Mouse (Mus musculus): Measurements from ENCODE around the gene Fgfr2. TPM values are rescaled to one million over a fixed set of nuclear protein-coding genes. Genes with fewer than 3 reads are reported as not detected.

The Fgfr2 gene
- polyA plus RNA-seq, 1 experiment from 2014 or later = 67.0 TPM

GRCm38 (mm10) chr7:132761409-132761808 lies 361.7 kb downstream of the Fgfr2 start:
- Histone ChIP-seq H3K4me1 (replicated peaks) (peaks cover 24% of the 10 kb centered on the region; the same call in 1 of the 2 replicates), H3K9me3 (no peaks in the 10 kb centered on the region), H3K4me3 (replicated peaks) (no peak overlapping the region), H3K27me3 (replicated peaks) (no peaks in the 10 kb centered on the region), H3K36me3 (no peaks in the 10 kb centered on the region), H3K9ac (no peak overlapping the region), H3K27ac (no peak overlapping the region), H3K4me2 (replicated peaks) (no peak overlapping the region)
- WGBS = 83% methylated on average over 2 of the region's 2 CpGs
- ATAC-seq = no peak

GRCm38 (mm10) chr7:132760589-132761180 lies 362.5 kb downstream of the Fgfr2 start:
- Histone ChIP-seq H3K9ac (no peak overlapping the region), H3K4me3 (replicated peaks) (no peak overlapping the region), H3K27ac (no peak overlapping the region), H3K4me2 (replicated peaks) (no peak overlapping the region), H3K36me3 (no peaks in the 10 kb centered on the region), H3K27me3 (replicated peaks) (no peaks in the 10 kb centered on the region), H3K4me1 (replicated peaks) (peaks cover 23% of the 10 kb centered on the region; the same call in 1 of the 2 replicates), H3K9me3 (no peaks in the 10 kb centered on the region)
- ATAC-seq = no peak
- 96% methylated on average over 6 of the region's 6 CpGs for WGBS

- no peak overlapping the region for H3K9ac ChIP-seq
- peaks cover 27% of the 10 kb centered on the region for H3K4me1 ChIP-seq (replicated peaks)
- H3K36me3 ChIP-seq = no peaks in the 10 kb centered on the region
- no peak for ATAC-seq
- no peaks in the 10 kb centered on the region for H3K9me3 ChIP-seq
- no peaks in the 10 kb centered on the region for H3K27me3 ChIP-seq (replicated peaks)
- WGBS = 97% methylated on average over 6 of the region's 6 CpGs
- H3K4me2 ChIP-seq (replicated peaks) = no peak overlapping the region
- no peak overlapping the region for H3K4me3 ChIP-seq (replicated peaks)
- no peak overlapping the region for H3K27ac ChIP-seq
Measured at GRCm38 (mm10) chr7:132759926-132760325, 363.2 kb downstream of the Fgfr2 start.

- no peak overlapping the region for H3K4me3 ChIP-seq (replicated peaks)
- H3K36me3 ChIP-seq = no peaks in the 10 kb centered on the region
- H3K9ac ChIP-seq = no peak overlapping the region
- ATAC-seq = no peak
- H3K9me3 ChIP-seq = no peaks in the 10 kb centered on the region
- no peak overlapping the region for H3K27ac ChIP-seq
- H3K4me1 ChIP-seq (replicated peaks) = peaks cover 32% of the 10 kb centered on the region
- H3K4me2 ChIP-seq (replicated peaks) = no peak overlapping the region
- 94% methylated on average over 22 of the region's 22 CpGs for WGBS
- no peaks in the 10 kb centered on the region for H3K27me3 ChIP-seq (replicated peaks)
Measured at GRCm38 (mm10) chr7:132759405-132759891, 363.7 kb downstream of the Fgfr2 start.

- Histone ChIP-seq H3K9me3 (no peaks in the 10 kb centered on the region), H3K27ac (no peak overlapping the region), H3K27me3 (replicated peaks) (no peaks in the 10 kb centered on the region), H3K4me3 (replicated peaks) (no peak overlapping the region), H3K36me3 (no peaks in the 10 kb centered on the region), H3K4me1 (replicated peaks) (peaks cover 32% of the 10 kb centered on the region), H3K9ac (no peak overlapping the region), H3K4me2 (replicated peaks) (no peak overlapping the region)
- WGBS = 60% methylated on average over 5 of the region's 5 CpGs
- ATAC-seq = no peak
Measured at GRCm38 (mm10) chr7:132758875-132759274, 364.3 kb downstream of the Fgfr2 start.

GRCm38 (mm10) chr7:132756325-132756724 lies 366.8 kb downstream of the Fgfr2 start:
- Histone ChIP-seq H3K4me3 (replicated peaks) (no peak overlapping the region), H3K9ac (no peak overlapping the region), H3K4me2 (replicated peaks) (no peak overlapping the region; the same call in 1 of the 2 replicates), H3K27ac (peak overlapping the region; percentile 81), H3K27me3 (replicated peaks) (no peaks in the 10 kb centered on the region), H3K36me3 (no peaks in the 10 kb centered on the region), H3K4me1 (replicated peaks) (peaks cover 33% of the 10 kb centered on the region), H3K9me3 (no peaks in the 10 kb centered on the region)
- ATAC-seq = peak; percentile 94
- 60% methylated on average over 5 of the region's 5 CpGs for WGBS

GRCm38 (mm10) chr7:132754389-132754750 lies 368.8 kb downstream of the Fgfr2 start:
- no peaks in the 10 kb centered on the region for H3K36me3 ChIP-seq
- no peaks in the 10 kb centered on the region for H3K27me3 ChIP-seq (replicated peaks)
- H3K27ac ChIP-seq = peak overlapping the region; percentile 19
- no peak overlapping the region for H3K4me2 ChIP-seq (replicated peaks)
- no peak for ATAC-seq
- no peak overlapping the region for H3K9ac ChIP-seq
- WGBS = 59% methylated on average over 3 of the region's 3 CpGs
- peaks cover 33% of the 10 kb centered on the region for H3K4me1 ChIP-seq (replicated peaks)
- H3K9me3 ChIP-seq = no peaks in the 10 kb centered on the region
- no peak overlapping the region for H3K4me3 ChIP-seq (replicated peaks)

- Histone ChIP-seq H3K9me3 (no peaks in the 10 kb centered on the region), H3K27me3 (replicated peaks) (no peaks in the 10 kb centered on the region), H3K4me3 (replicated peaks) (no peak overlapping the region), H3K36me3 (no peaks in the 10 kb centered on the region), H3K4me1 (replicated peaks) (peaks cover 33% of the 10 kb centered on the region), H3K4me2 (replicated peaks) (no peak overlapping the region), H3K27ac (peak overlapping the region; percentile 19; the same call in 1 of the 2 replicates), H3K9ac (no peak overlapping the region)
- ATAC-seq = no peak
- 57% methylated on average over 4 of the region's 4 CpGs for WGBS
Measured at GRCm38 (mm10) chr7:132753518-132754388, 369.4 kb downstream of the Fgfr2 start.

- Histone ChIP-seq H3K4me3 (replicated peaks) (no peak overlapping the region), H3K4me2 (replicated peaks) (no peak overlapping the region), H3K9ac (no peak overlapping the region), H3K36me3 (no peaks in the 10 kb centered on the region), H3K27me3 (replicated peaks) (no peaks in the 10 kb centered on the region), H3K9me3 (no peaks in the 10 kb centered on the region), H3K4me1 (replicated peaks) (peaks cover 32% of the 10 kb centered on the region), H3K27ac (no peak overlapping the region)
- no peak for ATAC-seq
- 42% methylated on average over 2 of the region's 2 CpGs for WGBS
Measured at GRCm38 (mm10) chr7:132751716-132752115, 371.4 kb downstream of the Fgfr2 start.

- H3K4me2 ChIP-seq (replicated peaks) = no peak overlapping the region
- H3K9me3 ChIP-seq = no peaks in the 10 kb centered on the region
- no peak overlapping the region for H3K27ac ChIP-seq
- 92% methylated on average over 11 of the region's 11 CpGs for WGBS
- H3K27me3 ChIP-seq (replicated peaks) = no peaks in the 10 kb centered on the region
- H3K36me3 ChIP-seq = no peaks in the 10 kb centered on the region
- ATAC-seq = no peak
- no peak overlapping the region for H3K9ac ChIP-seq
- H3K4me3 ChIP-seq (replicated peaks) = no peak overlapping the region
- H3K4me1 ChIP-seq (replicated peaks) = peaks cover 17% of the 10 kb centered on the region
Measured at GRCm38 (mm10) chr7:132749504-132749903, 373.6 kb downstream of the Fgfr2 start.

- Histone ChIP-seq H3K4me2 (replicated peaks) (no peak overlapping the region), H3K36me3 (no peaks in the 10 kb centered on the region), H3K27ac (peak overlapping the region; percentile 58; the same call in 1 of the 2 replicates), H3K9ac (no peak overlapping the region), H3K27me3 (replicated peaks) (no peaks in the 10 kb centered on the region), H3K9me3 (no peaks in the 10 kb centered on the region), H3K4me3 (replicated peaks) (no peak overlapping the region), H3K4me1 (replicated peaks) (peaks cover 7% of the 10 kb centered on the region; the same call in 1 of the 2 replicates)
- ATAC-seq = 0 out of 2 replicates have a peak, but pooled peaks have one; percentile 41
- WGBS = 52% methylated on average over 3 of the region's 3 CpGs
Measured at GRCm38 (mm10) chr7:132748076-132748769, 374.9 kb downstream of the Fgfr2 start.

- no peak overlapping the region for H3K9ac ChIP-seq
- no peaks in the 10 kb centered on the region for H3K27me3 ChIP-seq (replicated peaks)
- H3K4me1 ChIP-seq (replicated peaks) = peaks cover 7% of the 10 kb centered on the region; the same call in 1 of the 2 replicates
- H3K9me3 ChIP-seq = no peaks in the 10 kb centered on the region
- no peak overlapping the region for H3K4me2 ChIP-seq (replicated peaks)
- H3K36me3 ChIP-seq = no peaks in the 10 kb centered on the region
- WGBS = 83% methylated on average over 6 of the region's 6 CpGs
- H3K27ac ChIP-seq = no peak overlapping the region
- H3K4me3 ChIP-seq (replicated peaks) = no peak overlapping the region
- ATAC-seq = no peak
Measured at GRCm38 (mm10) chr7:132747096-132747495, 376.1 kb downstream of the Fgfr2 start.
